Mouse (Mus musculus): Measurements from ENCODE around the gene Caprin1. TPM values are rescaled to one million over a fixed set of nuclear protein-coding genes. Genes with fewer than 3 reads are reported as not detected.

Caprin1 gene
- total RNA-seq, 2 experiments from 2014 or later = 92.9 to 94.5 TPM

DNA sequence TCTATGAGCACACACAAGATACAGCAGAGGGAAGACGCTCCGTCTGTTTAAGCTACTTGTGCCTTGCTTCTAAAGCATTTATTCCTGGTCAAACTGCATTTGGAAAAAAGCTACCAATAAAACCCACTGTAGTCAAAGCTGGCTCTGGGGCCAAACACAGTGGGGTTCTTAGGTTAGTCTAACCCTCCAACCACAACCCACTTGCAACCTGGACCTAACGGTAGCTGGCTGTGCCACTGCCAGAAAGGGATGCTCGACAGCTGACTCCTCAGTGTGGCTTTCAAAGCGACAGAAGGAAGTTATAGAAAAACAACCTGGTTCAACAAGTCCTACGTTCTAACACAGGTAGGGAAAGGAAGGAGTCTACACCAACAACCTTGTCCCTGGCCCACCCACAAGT is 66.0 kb downstream of the Caprin1 start:
- DNase-seq (ENCODE audit: low spot score) = no peak

DNA sequence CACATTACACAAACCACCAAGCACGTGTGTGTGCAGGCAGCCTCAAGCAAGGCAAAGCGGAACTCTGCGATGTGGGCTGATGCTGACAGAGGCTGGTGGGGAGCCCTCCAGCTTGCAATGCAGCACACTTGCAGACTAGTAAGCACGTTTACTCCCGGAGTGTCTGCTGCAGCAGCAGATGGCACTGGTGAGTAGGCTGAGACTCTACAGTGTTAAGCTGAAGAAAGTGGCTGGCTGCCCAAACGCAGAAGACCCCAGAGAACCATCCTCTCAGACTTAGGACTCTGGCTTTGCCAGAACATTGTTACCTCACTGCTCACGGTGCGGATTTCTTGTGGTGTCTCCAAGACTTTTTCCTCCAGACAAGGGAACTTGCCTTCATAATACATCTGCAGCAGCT is 66.5 kb downstream of the Caprin1 start:
- no peak for DNase-seq (ENCODE audit: low spot score)

DNA sequence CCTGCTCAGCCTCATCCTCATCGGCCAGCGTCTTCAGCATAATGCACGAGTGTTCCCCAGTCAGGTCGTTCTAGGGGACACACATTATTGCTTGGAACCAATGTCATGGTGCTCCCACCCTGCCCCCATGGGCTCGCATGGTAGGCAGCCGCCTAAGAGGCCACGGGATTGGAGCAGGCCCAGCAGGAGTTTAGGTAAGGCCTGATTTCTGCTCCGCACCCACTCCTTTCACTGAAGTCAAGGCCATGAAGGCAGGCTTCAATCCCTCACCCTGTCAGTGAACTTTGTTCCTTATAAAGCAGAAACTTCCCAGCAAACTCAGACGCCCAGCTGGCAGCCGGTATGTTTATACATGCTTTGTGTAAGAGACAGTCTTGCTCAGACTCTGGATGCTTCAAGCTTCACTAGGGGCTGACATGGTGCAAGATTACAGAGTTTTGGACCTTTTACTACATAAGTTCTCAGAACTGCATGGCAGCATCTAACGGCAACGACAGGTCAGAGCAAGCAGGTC is 69.4 kb downstream of the Caprin1 start:
- DNase-seq (ENCODE audit: low spot score) = no peak

DNA sequence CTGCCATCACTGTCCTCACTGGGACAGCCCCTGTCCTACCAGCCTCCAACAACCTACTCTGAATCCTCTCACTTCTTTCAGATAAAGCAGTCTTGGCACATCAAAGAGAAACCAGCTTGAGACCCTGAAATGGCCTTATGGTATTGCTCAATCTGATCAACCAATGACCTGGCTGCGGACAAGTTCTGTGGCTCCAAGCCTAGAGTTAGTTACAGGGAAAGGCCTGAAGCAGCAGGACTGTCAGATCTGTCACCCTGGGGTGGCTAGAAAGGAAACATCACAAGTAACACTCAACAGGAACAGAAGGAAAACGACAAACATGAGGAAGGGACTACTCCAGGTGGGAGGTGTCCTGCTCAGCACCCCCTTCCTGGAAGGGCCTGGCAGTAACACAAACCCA is 72.9 kb downstream of the Caprin1 start:
- no peak for DNase-seq (ENCODE audit: low spot score)

DNA sequence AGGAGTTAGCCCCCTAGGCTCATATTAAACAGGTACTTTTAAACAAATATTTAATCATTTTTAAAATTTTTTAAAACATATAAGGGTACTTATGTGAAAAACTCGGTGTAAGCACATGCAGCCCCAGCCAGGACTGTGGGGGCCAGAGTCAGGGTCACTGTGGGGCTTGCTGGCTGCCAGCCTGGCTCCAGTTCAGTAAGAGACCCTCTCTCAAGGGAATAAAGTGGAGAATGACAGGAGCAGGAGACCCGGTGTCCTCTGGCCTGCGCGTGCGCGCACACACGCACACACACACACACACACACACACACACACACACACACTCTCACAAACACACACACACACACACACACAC is 78.2 kb downstream of the Caprin1 start:
- no peak for DNase-seq (ENCODE audit: low spot score)

DNA sequence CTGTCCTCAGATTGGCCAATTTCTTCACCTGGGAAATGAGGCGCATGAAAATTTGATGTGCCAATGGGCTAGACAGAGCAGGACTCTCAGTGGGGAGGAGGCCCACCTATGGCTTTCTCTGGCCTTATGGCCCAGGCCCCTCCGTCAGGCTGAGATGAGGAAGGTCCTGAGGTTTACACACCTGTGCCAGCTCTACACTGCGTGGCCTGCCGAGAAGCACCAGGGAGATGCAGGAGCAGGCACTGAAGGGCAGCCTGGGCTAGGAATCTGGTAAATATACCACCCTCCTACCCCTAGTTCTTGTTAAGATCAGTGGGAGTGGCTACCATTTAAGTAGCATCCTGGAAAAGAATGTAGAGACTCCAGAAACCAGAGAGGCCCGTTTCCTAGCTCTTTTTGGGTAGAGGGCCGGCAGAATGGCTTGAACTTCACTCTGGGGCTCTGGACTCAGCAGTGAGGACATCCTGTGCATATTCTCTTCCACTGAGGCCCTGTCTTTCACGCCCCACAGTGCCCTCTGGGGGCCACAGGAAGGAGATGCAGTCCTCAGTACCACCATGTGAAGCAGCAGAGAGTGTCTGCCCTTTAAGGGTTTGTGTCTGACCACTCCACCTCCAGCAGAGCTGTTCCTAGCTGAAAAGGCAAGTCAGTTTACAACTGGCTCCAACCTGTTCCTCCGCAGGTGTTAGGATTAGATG is 78.7 kb downstream of the Caprin1 start:
- peak; percentile 75 for DNase-seq (ENCODE audit: low spot score)

DNA sequence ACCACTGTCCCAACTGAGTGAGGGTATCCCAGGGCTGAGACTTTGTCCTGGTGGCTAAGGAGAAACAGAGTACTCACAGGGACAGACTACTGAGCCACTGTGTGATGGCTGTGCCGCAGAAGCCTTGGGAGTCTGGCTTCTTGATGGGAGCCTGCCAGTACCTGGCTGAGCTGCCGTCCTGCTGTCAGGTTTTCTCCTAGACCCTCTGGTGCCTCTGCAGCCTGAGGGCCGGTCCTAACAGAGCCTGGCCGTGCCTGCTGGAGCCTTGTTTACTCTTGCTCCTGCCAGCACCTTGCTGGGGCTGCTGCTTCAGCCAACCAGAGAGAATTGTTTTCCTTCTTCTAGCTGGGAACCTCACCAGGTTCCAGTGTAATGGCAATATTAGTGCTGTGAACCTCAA is 83.0 kb downstream of the Caprin1 start:
- no peak for DNase-seq (ENCODE audit: low spot score)

DNA sequence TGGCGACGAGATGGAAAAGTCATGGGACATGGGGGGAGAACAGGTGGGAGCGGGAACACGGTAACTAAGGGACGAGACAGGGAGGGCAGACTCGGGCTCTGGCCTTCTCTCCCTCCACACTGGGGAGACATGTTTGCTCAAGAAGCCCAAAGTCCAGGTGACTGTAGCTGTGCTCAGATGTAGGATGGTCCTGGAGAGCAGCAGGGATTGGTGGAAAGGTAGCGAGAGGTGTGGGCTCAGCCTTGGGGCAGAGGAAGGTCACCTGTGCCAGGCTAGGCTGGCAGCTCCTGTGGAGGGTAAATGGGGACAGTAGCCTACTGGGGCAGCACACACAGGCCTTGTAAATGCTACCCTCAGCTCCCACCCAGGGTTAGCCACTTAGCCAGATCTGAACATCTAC is 83.6 kb downstream of the Caprin1 start:
- no peak for DNase-seq (ENCODE audit: low spot score)

Small RNA genes lying within 50 kb of the gene (microRNA-seq; reads per million reads assigned to microRNA genes)
- gene Gm22757 (not detected), gene Gm22761 (not detected)

Other genes with a start within 250 kb of the Caprin1 start
- 10 to 100 TPM in 1 of 2 experiments, 1 to 10 TPM in 1; 6.9 to 11.3 TPM for gene Abtb2, start 231.3 kb downstream of the Caprin1 start, total RNA-seq (2021)
- gene Nat10, start 36.4 kb downstream of the Caprin1 start, total RNA-seq (2021) = 10 to 100 TPM; 14.3 to 17.3 TPM
- 1 to 10 TPM; 4.9 to 5.9 TPM for gene Lmo2, start 160.3 kb upstream of the Caprin1 start, total RNA-seq (2021)
- 10 to 100 TPM; 44.9 to 46.3 TPM for gene Fbxo3, start 230.1 kb upstream of the Caprin1 start, total RNA-seq (2021)
- gene 4931422A03Rik, start 230.7 kb upstream of the Caprin1 start, total RNA-seq (2021) = not detected

Data from gastrocnemius, adult 18-20 months (tissue).